Mouse (Mus musculus) forebrain, embryonic 15.5 days (tissue): Measurements from ENCODE around the gene Mapk7. TPM values are rescaled to one million over a fixed set of nuclear protein-coding genes. Genes with fewer than 3 reads are reported as not detected.

Experiments
- ATAC-seq: fragments of 200-750 bp; cut with Nextera tagmentation; replicated peaks from 2 replicates; pipeline ENCODE4 v1.8.0; 2017; ENCODE audit warnings: mild to moderate bottlenecking, moderate TSS enrichment, moderate library complexity
- H3K27ac ChIP-seq: fragments of 300-500 bp; sonication (generic); replicated peaks from 2 replicates; pipeline ENCODE4 v1.5.1; 2015; ENCODE audit warnings: mild to moderate bottlenecking, inconsistent platforms
- H3K27me3 ChIP-seq: fragments of 300-500 bp; sonication (generic); 2 replicates; pipeline ENCODE4 v1.6.1; 2015; ENCODE audit warnings: inconsistent platforms
- H3K36me3 ChIP-seq: fragments of 300-500 bp; sonication (generic); 2 replicates; pipeline ENCODE4 v1.6.1; 2015; ENCODE audit warnings: mild to moderate bottlenecking, inconsistent platforms
- H3K4me1 ChIP-seq: fragments of 300-500 bp; sonication (generic); 2 replicates; pipeline ENCODE4 v1.6.1; 2015; ENCODE audit warnings: inconsistent platforms
- H3K4me2 ChIP-seq: fragments of 300-500 bp; sonication (generic); replicated peaks from 2 replicates; pipeline ENCODE4 v1.6.1; 2015; ENCODE audit warnings: mild to moderate bottlenecking, inconsistent platforms
- H3K4me3 ChIP-seq: fragments of 300-500 bp; sonication (generic); 2 replicates; pipeline ENCODE4 v1.5.1; 2015; ENCODE audit warnings: mild to moderate bottlenecking, inconsistent platforms
- H3K9ac ChIP-seq: fragments of 300-500 bp; sonication (generic); replicated peaks from 2 replicates; pipeline ENCODE4 v1.6.1; 2015; ENCODE audit warnings: mild to moderate bottlenecking, inconsistent platforms
- H3K9me3 ChIP-seq: fragments of 300-500 bp; sonication (generic); 2 replicates; pipeline ENCODE4 v1.6.1; 2016; ENCODE audit warnings: inconsistent platforms
- whole genome bisulfite sequencing: fragments of 180-500 bp; shearing (Covaris S2); methylation state at CpG from one replicate; pipeline ENCODE4 v1.1.7; 2015; ENCODE audit warnings: mixed read lengths; 5-methylcytosine and 5-hydroxymethylcytosine counted together
- polyA plus RNA-seq: library from polyadenylated mRNA; unstranded; fragments of >200 nt; fragmentation: Nextera tagmentation; extraction: Ambion mirVana; gene quantifications from 2 replicates; pipeline ENCODE4 v1.2.1, GENCODE M21; 2015

The Mapk7 gene
- polyA plus RNA-seq, 1 experiment from 2014 or later, result 117 TPM

DNA sequence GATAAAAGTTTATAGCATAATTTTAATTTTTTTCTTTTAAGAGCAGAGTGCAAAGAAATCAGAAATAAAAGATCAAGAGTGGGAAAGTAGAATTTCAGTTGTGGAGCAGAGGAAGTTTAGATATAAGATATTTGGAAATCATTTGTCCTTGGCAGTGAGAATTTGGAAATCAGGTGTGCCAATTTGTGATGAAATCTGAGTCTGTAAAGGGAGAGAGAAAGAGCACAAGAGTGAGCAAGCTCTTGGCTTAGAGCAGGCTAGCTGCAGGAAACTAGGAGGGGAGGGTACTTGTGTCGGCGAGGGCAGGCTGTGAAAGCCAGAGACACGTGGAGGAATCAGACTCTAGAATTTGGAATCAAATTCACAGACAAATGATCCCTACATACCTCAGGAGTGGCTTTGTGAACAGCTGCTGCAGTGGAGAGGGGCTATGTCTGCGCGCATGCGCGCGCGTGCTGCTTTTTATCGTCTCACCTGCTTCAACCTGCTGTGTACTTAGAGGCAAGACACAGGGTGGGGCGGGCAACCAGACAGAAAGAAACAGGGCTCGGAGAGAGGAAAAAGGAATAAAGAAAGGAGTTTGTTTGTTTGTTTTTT lies 17.3 kb downstream of the Mapk7 start:
- H3K9ac ChIP-seq, result peak overlapping the region; percentile 13; the same call in 1 of the 2 replicates
- H3K36me3 ChIP-seq, result no peaks in the 10 kb centered on the region
- 48% methylated on average over 12 of the region's 12 CpGs for WGBS
- H3K27ac ChIP-seq, result no peak overlapping the region
- peak overlapping the region; percentile 31 for H3K4me2 ChIP-seq
- no peaks in the 10 kb centered on the region for H3K9me3 ChIP-seq
- ATAC-seq, result no peak
- peaks cover 12% of the 10 kb centered on the region for H3K4me1 ChIP-seq
- H3K4me3 ChIP-seq, result peak overlapping the region; percentile 21
- no peaks in the 10 kb centered on the region for H3K27me3 ChIP-seq

DNA sequence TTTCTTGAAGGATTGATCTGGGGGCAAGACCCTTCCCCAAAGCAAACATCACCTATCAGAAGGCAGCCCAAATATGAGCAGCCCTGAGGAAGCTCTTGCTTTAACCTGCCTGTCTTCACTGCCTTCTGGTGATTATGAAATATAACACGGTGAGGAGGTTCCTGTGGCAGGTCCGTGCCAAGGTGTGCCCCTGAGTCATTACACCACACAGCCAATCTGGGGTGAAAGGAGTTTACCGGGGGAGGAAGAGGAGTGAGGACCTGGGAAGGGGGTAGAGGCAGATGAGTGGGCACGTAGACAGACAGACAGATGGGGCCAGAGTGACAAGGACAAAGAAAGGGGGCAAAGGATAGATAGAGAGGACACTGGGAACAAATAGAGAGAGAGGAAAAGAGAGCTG lies 20.6 kb downstream of the Mapk7 start:
- H3K36me3 ChIP-seq, result no peaks in the 10 kb centered on the region
- H3K4me2 ChIP-seq, result no peak overlapping the region
- H3K27me3 ChIP-seq, result no peaks in the 10 kb centered on the region
- ATAC-seq, result no peak
- H3K9ac ChIP-seq, result no peak overlapping the region
- H3K4me3 ChIP-seq, result no peak overlapping the region
- no peaks in the 10 kb centered on the region for H3K9me3 ChIP-seq
- no peak overlapping the region for H3K27ac ChIP-seq
- peaks cover 12% of the 10 kb centered on the region for H3K4me1 ChIP-seq
- 78% methylated on average over 4 of the region's 4 CpGs for WGBS

DNA sequence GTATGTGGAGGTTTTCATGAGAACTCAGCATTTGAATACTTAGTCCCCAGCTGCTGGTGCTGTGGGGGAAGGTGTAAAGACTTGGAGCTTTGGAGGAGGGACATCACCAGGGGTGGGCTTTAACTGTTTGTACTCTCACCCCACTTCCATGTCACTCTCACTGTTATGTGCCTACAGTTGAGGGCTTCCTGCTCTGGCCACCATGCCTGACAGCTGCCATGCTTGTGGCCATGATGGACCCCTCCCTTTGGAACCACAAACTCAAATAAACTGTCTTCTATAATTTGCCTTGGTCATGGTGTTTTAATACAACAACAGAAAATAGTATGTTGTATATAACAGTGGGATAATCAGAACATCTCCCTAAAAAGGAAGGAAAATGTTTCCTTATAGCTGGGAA lies 23.3 kb downstream of the Mapk7 start:
- Histone ChIP-seq H3K27me3 (no peaks in the 10 kb centered on the region), H3K4me3 (no peak overlapping the region), H3K4me2 (no peak overlapping the region), H3K27ac (no peak overlapping the region), H3K9ac (no peak overlapping the region), H3K4me1 (no peaks in the 10 kb centered on the region), H3K36me3 (no peaks in the 10 kb centered on the region), H3K9me3 (no peaks in the 10 kb centered on the region)
- ATAC-seq, result no peak

DNA sequence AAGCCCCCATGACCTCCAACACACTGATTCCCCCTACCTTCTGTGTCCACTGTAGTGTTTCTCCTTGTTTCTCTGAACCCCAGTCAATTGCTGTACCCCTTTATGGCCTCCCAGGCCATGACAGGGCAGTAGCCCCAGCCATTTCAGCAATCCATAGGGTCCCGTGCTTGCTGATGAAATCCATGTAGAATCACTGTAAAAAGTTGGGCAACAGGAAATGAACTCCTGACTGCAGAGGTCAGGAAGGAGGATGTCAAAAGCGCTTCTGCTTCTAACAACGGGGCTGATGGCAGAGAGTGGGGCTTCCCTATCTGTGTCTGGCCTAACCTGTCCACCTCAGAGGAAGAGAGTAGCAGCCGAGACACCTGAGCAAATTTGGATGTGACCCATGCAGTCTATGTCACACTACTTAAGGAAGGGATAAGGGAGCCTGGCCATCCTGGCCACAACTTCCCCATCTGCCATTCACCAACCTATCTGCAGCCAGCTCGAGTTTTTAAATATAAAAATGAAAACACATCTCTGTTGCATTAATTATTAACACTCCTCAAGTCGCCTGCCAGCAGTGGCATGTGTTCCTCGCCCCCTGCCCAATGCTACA lies 24.8 kb downstream of the Mapk7 start:
- Histone ChIP-seq H3K4me1 (peaks cover 5% of the 10 kb centered on the region; the same call in 1 of the 2 replicates), H3K4me2 (no peak overlapping the region), H3K9ac (no peak overlapping the region), H3K27me3 (no peaks in the 10 kb centered on the region), H3K36me3 (no peaks in the 10 kb centered on the region), H3K27ac (no peak overlapping the region), H3K4me3 (no peak overlapping the region), H3K9me3 (no peaks in the 10 kb centered on the region)
- 71% methylated on average over 7 of the region's 7 CpGs for WGBS
- no peak for ATAC-seq

DNA sequence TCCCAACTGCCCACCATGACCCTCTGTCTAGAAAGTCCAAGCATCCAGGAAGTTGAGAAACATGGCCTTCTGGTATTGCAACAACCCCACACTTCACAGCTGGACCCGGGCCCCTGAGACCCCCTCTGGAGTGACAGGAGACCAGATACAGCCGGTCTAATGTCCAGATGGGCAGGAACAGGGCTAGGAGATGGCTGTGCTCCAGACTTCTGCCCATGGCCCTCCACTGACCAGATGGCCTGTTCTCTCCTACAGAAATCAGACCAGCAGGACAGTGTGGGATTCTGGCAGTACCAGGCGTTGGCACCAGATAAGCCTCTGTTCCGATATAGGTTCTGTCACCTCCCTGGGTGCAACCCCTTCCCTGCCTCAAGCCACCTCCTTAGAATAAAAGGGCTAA lies 25.7 kb downstream of the Mapk7 start:
- Histone ChIP-seq H3K9ac (no peak overlapping the region), H3K9me3 (no peaks in the 10 kb centered on the region), H3K27ac (no peak overlapping the region), H3K4me3 (no peak overlapping the region), H3K36me3 (no peaks in the 10 kb centered on the region), H3K4me2 (no peak overlapping the region), H3K27me3 (no peaks in the 10 kb centered on the region), H3K4me1 (peaks cover 5% of the 10 kb centered on the region; the same call in 1 of the 2 replicates)
- 84% methylated on average over 4 of the region's 4 CpGs for WGBS
- ATAC-seq, result no peak

DNA sequence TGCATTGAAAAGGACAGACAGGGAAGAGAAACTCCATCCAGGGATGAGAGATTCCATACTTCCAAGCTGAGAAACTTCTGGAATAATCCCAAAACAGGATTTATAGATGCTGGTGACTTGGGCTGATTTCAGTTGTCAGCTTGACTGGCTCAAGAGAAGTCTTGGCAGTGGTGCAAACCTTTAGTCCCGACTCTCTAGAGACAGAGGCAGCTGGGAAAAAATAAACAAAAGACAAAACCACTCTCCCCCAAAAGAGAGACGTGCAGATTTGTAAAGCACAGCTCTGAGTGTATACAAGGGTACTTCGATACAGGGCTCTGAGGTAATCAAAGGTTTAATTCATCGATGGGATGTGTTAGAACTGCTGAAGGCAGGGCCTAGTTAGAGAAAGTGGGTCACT lies 28.8 kb downstream of the Mapk7 start:
- Histone ChIP-seq H3K4me3 (no peak overlapping the region), H3K27me3 (no peaks in the 10 kb centered on the region), H3K9me3 (no peaks in the 10 kb centered on the region), H3K36me3 (no peaks in the 10 kb centered on the region), H3K27ac (no peak overlapping the region), H3K4me1 (peaks cover 5% of the 10 kb centered on the region; the same call in 1 of the 2 replicates), H3K9ac (no peak overlapping the region), H3K4me2 (no peak overlapping the region)
- WGBS, result 32% methylated on average over 4 of the region's 4 CpGs
- no peak for ATAC-seq

DNA sequence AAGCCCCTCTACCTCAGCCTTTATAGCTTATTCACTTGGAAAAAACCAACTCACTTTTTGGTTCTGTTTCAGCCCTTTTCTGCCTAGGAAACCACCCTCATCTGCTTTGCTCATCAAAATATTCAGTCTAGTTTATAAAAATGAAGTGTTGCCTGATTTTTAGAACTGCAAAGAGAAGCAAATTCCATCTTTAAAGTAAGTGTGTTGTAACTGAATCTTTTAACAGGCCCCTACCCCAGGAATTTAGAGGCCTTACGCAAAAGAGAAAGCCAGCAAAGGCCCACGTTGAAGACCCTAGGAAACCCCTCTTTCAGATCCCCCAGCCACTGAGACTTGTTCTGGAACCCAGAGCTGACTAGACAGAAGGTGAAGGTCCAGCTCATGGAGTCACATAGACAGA lies 30.1 kb downstream of the Mapk7 start:
- H3K4me2 ChIP-seq, result no peak overlapping the region
- no peak overlapping the region for H3K27ac ChIP-seq
- WGBS, result 76% methylated on average over 2 of the region's 2 CpGs
- H3K9ac ChIP-seq, result no peak overlapping the region
- no peaks in the 10 kb centered on the region for H3K36me3 ChIP-seq
- H3K27me3 ChIP-seq, result no peaks in the 10 kb centered on the region
- H3K4me3 ChIP-seq, result no peak overlapping the region
- ATAC-seq, result no peak
- H3K4me1 ChIP-seq, result peaks cover 5% of the 10 kb centered on the region; the same call in 1 of the 2 replicates
- H3K9me3 ChIP-seq, result no peaks in the 10 kb centered on the region

DNA sequence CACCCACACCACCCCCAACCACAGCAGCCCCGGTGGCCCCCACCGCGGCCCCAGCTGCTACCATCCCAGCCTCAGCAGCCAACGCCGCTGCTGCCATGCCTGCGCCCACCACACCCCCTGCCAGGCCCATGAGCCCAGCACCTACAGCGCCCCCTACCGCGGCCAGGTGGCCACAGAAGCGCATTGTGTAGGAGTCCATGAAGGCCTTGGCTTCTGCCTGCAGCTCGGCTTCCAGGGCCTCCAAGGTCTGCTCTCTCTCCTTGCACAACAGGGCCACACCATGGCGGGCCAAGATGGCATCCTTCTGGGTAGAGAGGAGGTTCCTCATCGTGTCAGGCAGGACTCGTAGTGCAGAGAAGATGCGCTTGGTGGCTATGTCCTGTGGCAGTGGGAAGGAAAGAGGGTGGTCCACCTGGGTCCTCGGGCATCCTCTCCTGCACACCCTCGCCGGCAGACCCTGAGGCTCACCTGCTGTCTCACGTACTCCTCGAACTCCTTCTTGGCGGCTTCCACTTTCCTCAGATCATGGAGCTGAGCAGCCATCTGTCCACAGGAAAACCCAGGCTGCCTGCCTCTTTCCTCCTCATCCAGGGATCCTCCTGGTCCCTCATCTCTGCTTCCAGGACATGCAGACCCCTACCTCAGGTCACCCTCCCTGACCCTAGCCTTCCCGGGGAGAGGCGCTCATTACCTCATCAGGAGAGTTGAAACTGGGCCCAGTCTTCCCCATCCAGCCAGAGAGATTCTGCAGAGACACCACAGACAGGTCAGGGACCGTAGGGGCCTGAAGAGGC lies 44.5 kb downstream of the Mapk7 start:
- H3K36me3 ChIP-seq, result no peaks in the 10 kb centered on the region
- H3K4me1 ChIP-seq, result peaks cover 47% of the 10 kb centered on the region
- H3K4me3 ChIP-seq, result no peak overlapping the region

DNA sequence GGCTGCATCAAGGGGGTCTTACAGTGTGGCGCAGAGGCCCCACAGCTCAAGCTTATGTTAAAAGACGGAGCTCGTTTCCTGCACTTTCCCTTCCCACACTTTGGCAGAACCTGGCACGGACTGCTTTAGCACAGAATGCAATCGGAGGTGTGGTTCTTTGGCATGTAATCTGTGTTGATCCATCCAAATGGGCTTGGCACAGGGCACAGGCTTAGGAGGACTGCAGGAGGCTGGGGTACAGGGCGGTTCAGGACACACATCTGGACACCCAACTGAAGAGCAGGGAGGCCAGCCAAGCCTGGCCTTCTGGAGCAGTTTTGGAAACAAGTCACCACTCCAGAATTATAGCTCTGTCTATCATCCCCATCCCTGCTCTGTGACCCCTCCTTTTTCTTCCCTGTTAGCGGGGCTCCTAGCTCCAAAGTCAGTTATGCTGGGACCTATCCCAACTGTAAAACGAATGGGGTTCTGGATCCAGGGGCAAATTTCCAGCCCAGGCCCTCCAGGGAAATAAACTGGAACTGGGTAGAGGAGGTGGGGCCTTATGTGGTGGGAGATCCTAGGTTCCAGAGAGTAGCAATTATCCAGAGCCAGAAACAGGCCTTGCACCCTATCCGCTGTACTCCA lies 45.5 kb downstream of the Mapk7 start:
- Histone ChIP-seq H3K36me3 (no peaks in the 10 kb centered on the region), H3K9ac (no peak overlapping the region), H3K4me3 (no peak overlapping the region), H3K4me1 (peaks cover 41% of the 10 kb centered on the region), H3K4me2 (no peak overlapping the region), H3K27ac (peak overlapping the region; percentile 49), H3K27me3 (no peaks in the 10 kb centered on the region), H3K9me3 (no peaks in the 10 kb centered on the region)
- 31% methylated on average over 9 of the region's 9 CpGs for WGBS
- peak; percentile 51; the same call in 1 of the 2 replicates for ATAC-seq

More for the DNA sequence above, 44.5 kb downstream of the Mapk7 start:
- Histone ChIP-seq H3K27ac (peak overlapping the region; percentile 49), H3K9ac (no peak overlapping the region), H3K27me3 (no peaks in the 10 kb centered on the region), H3K9me3 (no peaks in the 10 kb centered on the region), H3K4me2 (no peak overlapping the region)
- no peak for ATAC-seq
- WGBS, result 73% methylated on average over 24 of the region's 24 CpGs

DNA sequence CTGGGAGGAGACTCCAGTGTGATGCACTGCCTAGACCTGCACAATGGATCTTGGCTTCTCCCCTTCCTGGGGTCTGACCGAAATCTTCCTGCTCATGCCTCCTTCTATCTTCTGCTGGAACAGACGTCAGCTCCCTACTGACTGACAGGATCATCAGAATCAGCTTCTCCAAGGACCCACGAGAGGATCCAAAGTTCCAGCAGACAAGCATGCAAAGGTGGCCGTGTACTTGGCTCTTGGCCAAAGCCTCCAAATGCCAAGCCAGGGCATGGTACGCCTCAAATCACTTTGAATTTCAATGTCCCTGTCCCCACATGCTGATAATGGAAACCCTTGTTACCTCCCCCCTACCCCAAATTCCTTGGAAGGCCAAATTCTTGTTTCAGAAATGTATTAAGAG lies 46.2 kb downstream of the Mapk7 start:
- peaks cover 34% of the 10 kb centered on the region for H3K4me1 ChIP-seq
- peak overlapping the region; percentile 49 for H3K27ac ChIP-seq
- no peak for ATAC-seq
- H3K4me2 ChIP-seq, result no peak overlapping the region
- H3K27me3 ChIP-seq, result no peaks in the 10 kb centered on the region
- no peak overlapping the region for H3K9ac ChIP-seq
- H3K4me3 ChIP-seq, result no peak overlapping the region
- H3K9me3 ChIP-seq, result no peaks in the 10 kb centered on the region
- WGBS, result 32% methylated on average over 5 of the region's 5 CpGs
- no peaks in the 10 kb centered on the region for H3K36me3 ChIP-seq

DNA sequence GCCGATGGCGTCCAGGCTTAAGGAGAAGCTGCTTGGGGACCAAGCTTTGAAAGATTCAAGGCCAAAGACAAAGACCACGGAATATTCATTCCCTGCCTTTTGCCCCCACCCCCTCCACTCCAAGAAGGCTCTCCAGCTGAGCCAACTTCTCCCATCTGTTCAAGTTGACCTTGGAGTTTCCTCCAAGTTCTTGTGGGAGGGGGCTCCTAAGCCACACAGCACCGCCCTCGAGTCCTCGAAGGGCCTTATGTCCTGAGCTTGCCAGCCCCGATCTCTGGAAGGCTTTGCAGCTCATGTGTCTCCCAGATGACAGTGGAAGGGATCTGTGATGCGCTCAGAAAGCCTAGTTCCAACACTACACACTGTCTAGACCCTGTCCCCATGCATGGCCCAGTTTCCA lies 46.9 kb downstream of the Mapk7 start:
- Histone ChIP-seq H3K9me3 (no peaks in the 10 kb centered on the region), H3K4me3 (no peak overlapping the region), H3K4me1 (peaks cover 26% of the 10 kb centered on the region), H3K9ac (no peak overlapping the region), H3K36me3 (no peaks in the 10 kb centered on the region), H3K4me2 (no peak overlapping the region), H3K27ac (no peak overlapping the region), H3K27me3 (no peaks in the 10 kb centered on the region)
- 88% methylated on average over 8 of the region's 8 CpGs for WGBS
- ATAC-seq, result no peak

DNA sequence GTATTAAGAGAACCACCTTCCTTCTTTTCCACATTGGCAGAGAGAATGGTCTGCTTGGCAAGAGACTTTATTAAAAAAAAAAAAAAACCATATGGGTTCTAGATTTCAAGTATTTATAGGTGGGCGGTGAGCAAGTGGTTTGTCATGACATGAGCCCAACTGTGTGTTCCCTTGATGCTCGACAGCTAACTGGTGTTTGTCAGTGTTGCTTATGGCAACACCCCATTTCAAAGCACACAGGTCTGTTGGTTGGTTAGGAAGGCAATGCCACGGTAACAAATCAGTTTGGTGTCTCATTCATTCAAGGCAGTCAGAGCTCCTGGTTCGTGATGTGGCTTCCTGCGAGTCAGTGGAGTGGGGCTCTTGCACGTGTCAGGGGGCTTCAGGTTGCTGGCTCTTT lies 50.4 kb downstream of the Mapk7 start:
- H3K4me2 ChIP-seq, result no peak overlapping the region
- no peaks in the 10 kb centered on the region for H3K9me3 ChIP-seq
- no peaks in the 10 kb centered on the region for H3K36me3 ChIP-seq
- no peak for ATAC-seq
- 93% methylated on average over 6 of the region's 6 CpGs for WGBS
- H3K4me3 ChIP-seq, result no peak overlapping the region
- H3K4me1 ChIP-seq, result peaks cover 13% of the 10 kb centered on the region
- no peak overlapping the region for H3K27ac ChIP-seq
- no peaks in the 10 kb centered on the region for H3K27me3 ChIP-seq
- H3K9ac ChIP-seq, result no peak overlapping the region
